Mouse (Mus musculus): ENCODE data around the gene Pus10. TPM values are rescaled to one million over a fixed set of nuclear protein-coding genes. Genes with fewer than 3 reads are reported as not detected.

Gene Pus10
- polyA plus RNA-seq, 1 experiment = 4.2 TPM

- no peak for TF ChIP-seq GATA1 (IDR thresholded peaks at IDR 0.05; ENCODE audit: low read length)
Observed at GRCm38 (mm10) chr11:23728186-23728585, 62.7 kb downstream of the Pus10 start.

- no peak for TF ChIP-seq GATA1 (IDR thresholded peaks at IDR 0.05; ENCODE audit: low read length)
Observed at GRCm38 (mm10) chr11:23730120-23730519, 64.6 kb downstream of the Pus10 start.

- no peak for TF ChIP-seq GATA1 (IDR thresholded peaks at IDR 0.05; ENCODE audit: low read length)
Observed at GRCm38 (mm10) chr11:23732840-23733239, 67.4 kb downstream of the Pus10 start.

GRCm38 (mm10) chr11:23734749-23735286, 69.3 kb downstream of the Pus10 start:
- no peak for TF ChIP-seq GATA1 (IDR thresholded peaks at IDR 0.05; ENCODE audit: low read length)

GRCm38 (mm10) chr11:23735820-23736470, 70.5 kb downstream of the Pus10 start:
- TF ChIP-seq GATA1 (IDR thresholded peaks at IDR 0.05; ENCODE audit: low read length) = no peak

- TF ChIP-seq GATA1 (IDR thresholded peaks at IDR 0.05; ENCODE audit: low read length) = no peak
Observed at GRCm38 (mm10) chr11:23740895-23741294, 75.4 kb downstream of the Pus10 start.

GRCm38 (mm10) chr11:23741386-23741785, 75.9 kb downstream of the Pus10 start:
- no peak for TF ChIP-seq GATA1 (IDR thresholded peaks at IDR 0.05; ENCODE audit: low read length)

- no peak for TF ChIP-seq GATA1 (IDR thresholded peaks at IDR 0.05; ENCODE audit: low read length)
Observed at GRCm38 (mm10) chr11:23744352-23744751, 78.9 kb downstream of the Pus10 start.

- no peak for TF ChIP-seq GATA1 (IDR thresholded peaks at IDR 0.05; ENCODE audit: low read length)
Observed at GRCm38 (mm10) chr11:23746102-23746501, 80.6 kb downstream of the Pus10 start.

GRCm38 (mm10) chr11:23753136-23753710, 87.7 kb downstream of the Pus10 start:
- no peak for TF ChIP-seq GATA1 (IDR thresholded peaks at IDR 0.05; ENCODE audit: low read length)

GRCm38 (mm10) chr11:23754329-23754728, 88.9 kb downstream of the Pus10 start:
- TF ChIP-seq GATA1 (IDR thresholded peaks at IDR 0.05; ENCODE audit: low read length) = no peak

- no peak for TF ChIP-seq GATA1 (IDR thresholded peaks at IDR 0.05; ENCODE audit: low read length)
Observed at GRCm38 (mm10) chr11:23758218-23758617, 92.7 kb downstream of the Pus10 start.

- TF ChIP-seq GATA1 (IDR thresholded peaks at IDR 0.05; ENCODE audit: low read length) = no peak
Observed at GRCm38 (mm10) chr11:23762635-23763034, 97.2 kb downstream of the Pus10 start.

- TF ChIP-seq GATA1 (IDR thresholded peaks at IDR 0.05; ENCODE audit: low read length) = no peak
Observed at GRCm38 (mm10) chr11:23767928-23768327, 102.5 kb downstream of the Pus10 start.

GRCm38 (mm10) chr11:23769033-23769432, 103.6 kb downstream of the Pus10 start:
- TF ChIP-seq GATA1 (IDR thresholded peaks at IDR 0.05; ENCODE audit: low read length) = no peak

- no peak for TF ChIP-seq GATA1 (IDR thresholded peaks at IDR 0.05; ENCODE audit: low read length)
Observed at GRCm38 (mm10) chr11:23769686-23770509, 104.4 kb downstream of the Pus10 start.

All from G1E-ER4 (cell line).